Mouse (Mus musculus): ENCODE measurements around the gene Gm13057.
"Not testable (repeated sequence)": the region's sequence is repeated elsewhere in the genome, so short reads cannot be mapped to it uniquely, and the experiment has no call there.

Gm13057 gene

GRCm38 (mm10) chr4:143551400-143551799 lies at the start of gene Gm13057, which contains the start of gene BC080695:
Gene Gm13057, plus strand, starts transcription at chr4:143551709.
Gene BC080695, plus strand, starts transcription at chr4:143551700.
- not testable (repeated sequence) for DNase-seq (ENCODE audit: extremely low spot score, low spot score)

GRCm38 (mm10) chr4:143511043-143511442 lies 40.5 kb upstream of the Gm13057 start, which contains the start of gene Gm13043:
Gene Gm13043, plus strand, starts transcription at chr4:143511343.
- no peak for DNase-seq (ENCODE audit: extremely low spot score, low spot score)

GRCm38 (mm10) chr4:143535654-143536053 lies 15.9 kb upstream of the Gm13057 start, which contains the start of gene Gm13040:
Gene Gm13040, plus strand, starts transcription at chr4:143535954.
- DNase-seq (ENCODE audit: extremely low spot score, low spot score) = not testable (repeated sequence)

All from neural tube, embryonic 10.5 days (tissue).